Mouse (Mus musculus) embryonic facial prominence, embryonic 14.5 days (tissue): ENCODE measurements at regions not wholly inside any gene's neighbourhood (a gene's known extent, or its start where the extent isn't known, plus 50 kb on each side); places are given as distances from the start of the nearest gene placed in this dataset.

Experiments
- ATAC-seq: fragments of 200-750 bp; cut with Nextera tagmentation; 2 replicates; pipeline ENCODE4 v1.8.0; 2017; ENCODE audit warnings: low read depth, moderate number of reproducible peaks, moderate TSS enrichment
- DNase-seq: peaks from one replicate; pipeline ENCODE4 v3.0.0-alpha.2; 2015; ENCODE audit warnings: low spot score
- H3K27ac ChIP-seq: fragments of 300-500 bp; sonication (generic); replicated peaks from 2 replicates; pipeline ENCODE4 v1.5.1; 2014; ENCODE audit warnings: low read depth, mild to moderate bottlenecking, low read length, moderate library complexity
- H3K27me3 ChIP-seq: fragments of 300-500 bp; sonication (generic); replicated peaks from 2 replicates; pipeline ENCODE4 v1.6.1; 2014; ENCODE audit warnings: low read length; ENCODE audit not compliant: control insufficient read depth, insufficient read depth
- H3K36me3 ChIP-seq: fragments of 300-500 bp; sonication (generic); 2 replicates; pipeline ENCODE4 v1.6.1; 2014; ENCODE audit warnings: low read length, mixed read lengths; ENCODE audit not compliant: control insufficient read depth, insufficient read depth
- H3K4me1 ChIP-seq: fragments of 300-500 bp; sonication (generic); 2 replicates; pipeline ENCODE4 v1.6.1; 2014; ENCODE audit warnings: antibody characterized with exemption, low read length; ENCODE audit not compliant: control insufficient read depth, insufficient read depth
- H3K4me2 ChIP-seq: fragments of 300-500 bp; sonication (generic); 2 replicates; pipeline ENCODE4 v1.6.1; 2014; ENCODE audit warnings: low read depth, mild to moderate bottlenecking, low read length, moderate library complexity, mixed read lengths
- H3K4me3 ChIP-seq: fragments of 300-500 bp; sonication (generic); 2 replicates; pipeline ENCODE4 v1.5.1; 2014; ENCODE audit warnings: low read depth, mild to moderate bottlenecking, low read length
- H3K9ac ChIP-seq: fragments of 300-500 bp; sonication (generic); 2 replicates; pipeline ENCODE4 v1.6.1; 2014; ENCODE audit warnings: low read depth, mild to moderate bottlenecking, low read length, moderate library complexity, mixed read lengths
- H3K9me3 ChIP-seq: fragments of 300-500 bp; sonication (generic); 2 replicates; pipeline ENCODE4 v1.6.1; 2016; ENCODE audit warnings: low read length; ENCODE audit not compliant: control insufficient read depth
- WGBS: fragments of 180-500 bp; shearing (Covaris S2); extraction: QIAGEN DNeasy Blood & Tissue Kit; methylation state at CpG from one replicate; pipeline ENCODE4 v1.1.7; 2014; 5-methylcytosine and 5-hydroxymethylcytosine counted together

DNA sequence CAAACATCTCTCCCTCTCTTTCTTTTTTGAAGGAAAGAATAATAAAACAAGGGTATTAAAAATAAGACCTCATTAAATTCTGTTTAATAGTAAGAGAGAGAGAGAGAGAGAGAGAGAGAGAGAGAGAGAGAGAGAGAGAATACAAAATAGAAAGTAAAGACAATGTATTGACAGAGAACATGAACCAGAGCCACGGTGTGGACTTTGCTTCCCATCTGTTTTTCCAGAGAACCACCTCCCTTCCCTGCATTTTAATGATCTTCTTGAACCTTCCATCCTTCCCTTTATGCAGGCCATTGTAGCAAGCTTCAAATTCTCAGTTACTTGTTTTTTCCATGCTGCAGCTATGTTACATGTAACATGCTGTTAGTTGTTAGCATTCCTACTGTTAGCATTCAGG, 284.3 kb upstream of the Marcks start:
- Histone ChIP-seq H3K4me2 (no peak overlapping the region), H3K36me3 (no peaks in the 10 kb centered on the region), H3K9me3 (no peaks in the 10 kb centered on the region), H3K4me3 (no peak overlapping the region), H3K27ac (no peak overlapping the region), H3K27me3 (no peaks in the 10 kb centered on the region), H3K4me1 (peaks cover 3% of the 10 kb centered on the region; the same call in 1 of the 2 replicates), H3K9ac (no peak overlapping the region)
- WGBS: 33% methylated on average over 1 of the region's 1 CpGs
- ATAC-seq: no peak
- DNase-seq: no peak

DNA sequence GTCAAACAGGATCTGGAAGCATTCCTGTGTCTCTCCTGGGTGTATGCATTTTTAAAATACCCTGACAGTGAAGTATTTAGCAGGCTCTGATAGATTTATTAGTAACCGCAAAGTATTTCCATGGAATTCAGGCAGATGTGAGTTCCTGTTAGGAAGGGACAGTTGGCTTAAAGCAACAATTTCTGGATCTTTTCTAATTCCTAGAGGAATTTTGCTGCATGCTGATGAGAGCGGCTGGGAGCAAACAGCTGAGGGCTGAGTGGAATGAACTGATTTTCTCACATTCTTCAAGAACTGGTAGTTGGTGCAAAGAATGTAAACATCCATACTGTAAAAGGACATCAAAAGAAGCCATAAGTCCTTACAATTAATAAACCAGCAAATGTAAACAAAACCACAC, 283.9 kb upstream of the Marcks start:
- no peaks in the 10 kb centered on the region for H3K27me3 ChIP-seq
- DNase-seq (peak; percentile 80), ATAC-seq (peak; percentile 22; the same call in 1 of the 2 replicates)
- no peak overlapping the region for H3K4me2 ChIP-seq
- H3K36me3 ChIP-seq: no peaks in the 10 kb centered on the region
- peaks cover 3% of the 10 kb centered on the region; the same call in 1 of the 2 replicates for H3K4me1 ChIP-seq
- H3K27ac ChIP-seq: no peak overlapping the region
- no peak overlapping the region for H3K9ac ChIP-seq
- WGBS: 23% methylated on average over 2 of the region's 2 CpGs
- H3K4me3 ChIP-seq: no peak overlapping the region
- H3K9me3 ChIP-seq: no peaks in the 10 kb centered on the region

DNA sequence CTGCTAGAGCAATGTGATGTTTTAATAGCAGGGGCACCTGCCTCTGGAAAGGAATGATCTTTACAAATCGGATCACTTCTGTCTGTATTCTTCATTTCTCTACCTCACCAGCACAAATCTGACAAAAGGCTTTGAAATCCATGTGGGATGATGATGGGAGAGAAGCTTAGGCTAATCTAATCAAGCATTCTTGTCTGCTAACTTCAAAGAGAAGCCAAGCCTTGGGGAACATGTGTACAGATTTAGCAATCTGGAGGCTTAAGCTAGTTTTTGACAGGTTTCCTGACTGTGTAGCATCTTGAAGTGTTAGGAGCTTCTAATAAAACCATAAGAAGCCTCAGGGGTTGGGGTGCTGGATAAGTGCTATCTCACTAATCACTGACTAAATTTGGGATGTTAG, 277.6 kb upstream of the Marcks start:
- 69% methylated on average over 1 of the region's 1 CpGs for WGBS
- no peaks in the 10 kb centered on the region for H3K4me1 ChIP-seq
- H3K27me3 ChIP-seq: no peaks in the 10 kb centered on the region
- H3K4me3 ChIP-seq: no peak overlapping the region
- no peak overlapping the region for H3K9ac ChIP-seq
- H3K4me2 ChIP-seq: no peak overlapping the region
- ATAC-seq (no peak), DNase-seq (no peak)
- no peaks in the 10 kb centered on the region for H3K9me3 ChIP-seq
- no peak overlapping the region for H3K27ac ChIP-seq
- no peaks in the 10 kb centered on the region for H3K36me3 ChIP-seq

DNA sequence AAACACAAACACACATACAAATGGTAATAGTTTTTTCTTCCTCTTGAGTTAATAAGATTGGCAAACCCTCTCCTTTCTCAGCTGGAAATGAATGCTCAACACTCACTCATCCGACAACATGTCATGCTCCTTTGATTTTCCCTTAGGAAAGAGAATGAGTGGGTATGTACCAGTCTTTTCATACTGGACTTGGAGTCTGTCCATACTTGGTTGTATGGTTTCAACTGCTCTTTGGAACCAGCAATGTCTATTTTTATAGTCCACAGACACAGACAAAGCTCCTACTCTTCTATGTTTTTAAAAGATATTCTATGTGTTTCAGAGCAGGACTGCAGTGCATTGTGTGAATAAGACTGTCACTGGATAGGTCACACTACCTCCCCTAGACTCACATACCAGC, 273.7 kb upstream of the Marcks start:
- H3K36me3 ChIP-seq: no peaks in the 10 kb centered on the region
- H3K4me3 ChIP-seq: no peak overlapping the region
- WGBS: 71% methylated on average over 1 of the region's 1 CpGs
- no peak overlapping the region for H3K9ac ChIP-seq
- no peak for DNase-seq
- H3K27me3 ChIP-seq: no peaks in the 10 kb centered on the region
- no peaks in the 10 kb centered on the region for H3K9me3 ChIP-seq
- H3K27ac ChIP-seq: no peak overlapping the region
- no peak for ATAC-seq
- H3K4me2 ChIP-seq: no peak overlapping the region
- no peaks in the 10 kb centered on the region for H3K4me1 ChIP-seq

DNA sequence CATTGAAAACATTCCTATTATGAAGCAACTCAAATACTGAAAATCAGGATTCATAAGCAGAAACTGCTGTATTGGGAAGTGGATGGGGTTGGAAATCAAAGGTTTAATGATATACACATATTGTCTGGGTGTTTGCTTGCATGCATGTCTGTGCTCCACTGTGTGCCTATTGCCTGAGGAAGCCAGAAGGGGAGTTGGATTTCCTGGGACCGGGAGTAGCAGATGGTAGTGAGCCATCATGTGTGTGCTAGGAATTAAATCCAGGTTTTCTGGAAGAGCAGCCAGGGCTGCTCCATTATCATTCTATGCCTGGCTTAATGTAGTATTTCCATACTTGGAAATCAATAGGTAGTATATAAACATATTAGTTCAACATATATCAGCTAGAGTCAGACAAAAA, 271.0 kb upstream of the Marcks start:
- H3K4me1 ChIP-seq: no peaks in the 10 kb centered on the region
- no peak overlapping the region for H3K27ac ChIP-seq
- no peak overlapping the region for H3K4me3 ChIP-seq
- no peaks in the 10 kb centered on the region for H3K36me3 ChIP-seq
- ATAC-seq (no peak), DNase-seq (peak; percentile 28)
- H3K9ac ChIP-seq: no peak overlapping the region
- H3K4me2 ChIP-seq: no peak overlapping the region
- no peaks in the 10 kb centered on the region for H3K9me3 ChIP-seq
- WGBS: 24% methylated on average over 1 of the region's 1 CpGs
- no peaks in the 10 kb centered on the region for H3K27me3 ChIP-seq

DNA sequence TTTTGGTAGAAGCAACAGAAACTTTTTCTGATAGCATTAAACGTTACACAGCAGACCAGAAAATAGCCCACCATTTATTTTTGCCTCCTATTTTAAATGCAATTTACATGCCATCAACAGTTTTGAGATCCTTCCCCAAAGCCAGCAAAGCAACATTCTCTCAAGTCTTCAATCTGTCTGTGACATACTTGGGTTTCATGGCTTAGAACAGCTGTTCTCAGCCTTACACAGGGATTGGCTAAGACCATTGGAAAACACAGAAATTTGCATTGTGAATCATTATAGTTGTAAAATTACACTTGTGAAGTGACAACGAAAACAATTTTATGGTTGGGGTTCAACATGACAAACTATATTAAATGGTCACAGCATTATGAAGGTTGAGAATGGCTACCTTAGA, 268.8 kb upstream of the Marcks start:
- Histone ChIP-seq H3K4me2 (no peak overlapping the region), H3K27ac (no peak overlapping the region), H3K36me3 (no peaks in the 10 kb centered on the region), H3K4me3 (no peak overlapping the region), H3K4me1 (no peaks in the 10 kb centered on the region), H3K9ac (no peak overlapping the region), H3K27me3 (no peaks in the 10 kb centered on the region), H3K9me3 (no peaks in the 10 kb centered on the region)
- DNase-seq (no peak), ATAC-seq (no peak)
- whole genome bisulfite sequencing: 77% methylated on average over 2 of the region's 2 CpGs

DNA sequence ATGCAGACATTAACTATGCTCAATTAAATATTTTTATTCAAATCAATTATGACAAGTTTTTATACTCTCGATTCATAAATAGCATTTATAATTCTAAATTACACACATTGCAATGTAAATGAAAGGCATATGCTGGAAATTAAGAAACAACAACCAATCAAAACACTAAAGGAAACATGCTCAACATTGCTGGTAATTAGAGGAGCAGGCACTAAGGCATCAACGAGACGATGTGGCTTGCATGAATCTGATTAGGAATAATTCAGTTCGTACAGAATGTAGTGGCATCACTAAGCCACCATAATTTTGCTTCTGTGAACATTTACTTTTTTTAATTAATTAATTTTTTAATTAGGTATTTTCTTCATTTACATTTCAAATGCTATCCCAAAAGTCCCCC, 266.2 kb upstream of the Marcks start:
- 70% methylated on average over 4 of the region's 4 CpGs for WGBS
- H3K4me3 ChIP-seq: no peak overlapping the region
- no peak overlapping the region for H3K4me2 ChIP-seq
- DNase-seq (no peak), ATAC-seq (no peak)
- peaks cover 10% of the 10 kb centered on the region for H3K4me1 ChIP-seq
- H3K27ac ChIP-seq: no peak overlapping the region
- H3K27me3 ChIP-seq: no peaks in the 10 kb centered on the region
- H3K36me3 ChIP-seq: no peaks in the 10 kb centered on the region
- no peaks in the 10 kb centered on the region for H3K9me3 ChIP-seq
- H3K9ac ChIP-seq: no peak overlapping the region

DNA sequence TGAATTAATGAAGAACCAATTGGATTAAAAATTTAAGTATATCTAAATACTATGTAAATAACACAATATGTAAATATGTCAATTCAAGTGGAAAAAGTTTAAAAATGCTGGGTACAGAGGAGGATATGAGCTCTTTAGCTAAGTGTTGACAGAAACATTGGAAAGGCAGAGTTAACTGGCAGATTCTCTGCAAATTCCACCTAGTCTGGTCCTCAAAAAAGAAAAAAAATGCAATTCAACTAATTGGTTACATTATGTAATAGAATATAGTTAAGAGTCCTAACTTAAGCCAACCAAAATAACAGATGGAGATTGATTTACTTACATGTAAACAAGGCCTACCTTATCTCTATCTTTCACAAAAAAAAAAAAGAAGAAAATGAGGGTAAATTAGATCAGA, 265.7 kb upstream of the Marcks start:
- H3K9me3 ChIP-seq: no peaks in the 10 kb centered on the region
- no peaks in the 10 kb centered on the region for H3K36me3 ChIP-seq
- H3K27me3 ChIP-seq: no peaks in the 10 kb centered on the region
- DNase-seq: no peak
- H3K4me3 ChIP-seq: no peak overlapping the region
- H3K9ac ChIP-seq: no peak overlapping the region
- H3K4me2 ChIP-seq: no peak overlapping the region
- ATAC-seq: no peak
- H3K27ac ChIP-seq: no peak overlapping the region
- H3K4me1 ChIP-seq: peaks cover 10% of the 10 kb centered on the region

DNA sequence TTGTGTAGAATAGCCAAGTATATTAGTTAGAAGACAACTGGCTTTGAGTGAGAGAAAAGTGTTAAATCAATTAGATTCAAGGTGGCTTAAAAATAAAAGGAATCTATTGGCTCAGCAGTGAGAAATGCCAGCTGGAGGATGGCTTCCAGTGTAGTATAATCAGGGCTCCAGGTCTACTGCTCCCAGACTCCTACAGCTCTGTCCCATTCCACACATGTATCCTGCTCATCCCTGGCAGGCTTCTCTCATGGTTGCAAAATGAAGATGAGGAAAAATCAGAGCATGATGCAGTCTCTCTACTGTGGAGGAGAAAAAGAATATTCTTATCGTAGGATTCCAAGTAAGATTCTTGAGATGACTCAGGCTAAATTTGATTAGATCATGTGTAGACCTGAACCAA, 263.7 kb upstream of the Marcks start:
- H3K36me3 ChIP-seq: no peaks in the 10 kb centered on the region
- no peak overlapping the region for H3K4me2 ChIP-seq
- no peak overlapping the region for H3K9ac ChIP-seq
- DNase-seq (no peak), ATAC-seq (no peak)
- H3K9me3 ChIP-seq: no peaks in the 10 kb centered on the region
- no peak overlapping the region for H3K4me3 ChIP-seq
- 66% methylated on average over 1 of the region's 1 CpGs for WGBS
- peaks cover 20% of the 10 kb centered on the region for H3K4me1 ChIP-seq
- H3K27ac ChIP-seq: no peak overlapping the region
- H3K27me3 ChIP-seq: no peaks in the 10 kb centered on the region
